Mouse (Mus musculus): ENCODE data around the gene Ptprg. TPM values are rescaled to one million over a fixed set of nuclear protein-coding genes. Genes with fewer than 3 reads are reported as not detected.

Ptprg gene
- total and polyA plus RNA-seq, 3 experiments = not detected

DNA sequence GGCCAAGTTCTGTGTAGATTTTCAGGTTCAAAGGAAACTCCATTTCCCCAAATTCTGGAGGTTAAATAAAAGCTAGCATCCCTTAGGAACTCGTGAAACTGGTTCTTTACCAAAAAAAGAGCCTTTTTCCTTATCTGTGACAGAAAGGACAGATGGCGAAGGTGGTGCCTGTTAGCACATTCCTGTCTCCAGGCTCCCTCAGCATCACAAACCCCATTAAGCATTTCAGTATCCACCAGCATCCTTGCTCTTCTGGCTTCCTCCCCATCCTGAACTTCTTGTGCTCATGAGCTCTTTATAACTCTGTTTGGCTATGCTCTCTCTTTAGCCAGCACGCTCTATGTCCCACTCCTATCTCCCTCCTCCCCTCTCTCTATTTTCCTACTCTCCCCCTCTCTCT, 486.4 kb downstream of the Ptprg start (continued):
- no peak for TF ChIP-seq ELF1 (IDR thresholded peaks at IDR 0.05; ENCODE audit: low read depth, low read length)
- no peak for TF ChIP-seq TCF12 (IDR thresholded peaks at IDR 0.05; ENCODE audit: low read depth, low read length)
- no peak for TF ChIP-seq ZKSCAN1 (IDR thresholded peaks at IDR 0.05; ENCODE audit: low read depth, low read length)

GRCm38 (mm10) chr14:12041566-12041965, 488.2 kb downstream of the Ptprg start:
- Histone ChIP-seq H3K79me2 (ENCODE audit: control insufficient read depth, insufficient read depth, low read length, poor library complexity) (no peaks in the 10 kb centered on the region), H3K9ac (ENCODE audit: control insufficient read depth, low read depth, low read length, poor library complexity, severe bottlenecking) (no peak overlapping the region), H3K4me1 (ENCODE audit: control insufficient read depth in 1 of 2, insufficient read depth in 2 of 2, low read length in 2 of 2) (no peaks in the 10 kb centered on the region), H3K9me3 (replicated peaks; ENCODE audit: insufficient read depth, low read length) (no peaks in the 10 kb centered on the region), H3K4me3 (ENCODE audit: control insufficient read depth in 1 of 2, insufficient read depth in 1 of 2, low read depth in 2 of 2, low read length in 2 of 2) (no peak overlapping the region), H3K27ac (ENCODE audit: control insufficient read depth, low read depth, low read length) (no peak overlapping the region), H3K36me3 (ENCODE audit: control insufficient read depth in 1 of 2, insufficient read depth in 2 of 2, low read length in 2 of 2) (no peaks in the 10 kb centered on the region), H3K27me3 (ENCODE audit: control insufficient read depth in 1 of 2, insufficient read depth in 2 of 2, low read length in 2 of 2) (no peaks in the 10 kb centered on the region)
- no peak for DNase-seq (ENCODE audit: low read depth, low spot score)
- TF ChIP-seq TCF12 (IDR thresholded peaks at IDR 0.05; ENCODE audit: low read depth, low read length) = no peak
- TF ChIP-seq MXI1 (IDR thresholded peaks at IDR 0.05; ENCODE audit: low read depth, low read length) = no peak
- TF ChIP-seq SMC3 (IDR thresholded peaks at IDR 0.05; ENCODE audit: low read depth, low read length) = no peak
- no peak for TF ChIP-seq EP300 (IDR thresholded peaks at IDR 0.05; ENCODE audit: low read depth in 1 of 2, low read length in 2 of 2)
- TF ChIP-seq USF1 (IDR thresholded peaks at IDR 0.05; ENCODE audit: low read depth, low read length) = no peak
- no peak for TF ChIP-seq POLR2A (IDR thresholded peaks at IDR 0.05; ENCODE audit: control insufficient read depth in 1 of 2, insufficient read depth in 1 of 2, low read depth in 1 of 2, low read length in 2 of 2, poor library complexity in 1 of 2)
- TF ChIP-seq MYC (IDR thresholded peaks at IDR 0.05; ENCODE audit: low read depth, low read length) = no peak
- no peak for TF ChIP-seq MAZ (IDR thresholded peaks at IDR 0.05; ENCODE audit: low read depth, low read length)
- TF ChIP-seq UBTF (IDR thresholded peaks at IDR 0.05; ENCODE audit: borderline replicate concordance, insufficient read depth, low read depth, low read length) = no peak
- no peak for TF ChIP-seq HCFC1 (IDR thresholded peaks at IDR 0.05; ENCODE audit: low read depth, low read length)
- TF ChIP-seq MEF2A (IDR thresholded peaks at IDR 0.05; ENCODE audit: extremely low read depth, insufficient replicate concordance, low read depth, low read length, poor library complexity, severe bottlenecking) = no peak
- TF ChIP-seq CHD1 (IDR thresholded peaks at IDR 0.05; ENCODE audit: low read depth, low read length) = no peak
- no peak for TF ChIP-seq RAD21 (IDR thresholded peaks at IDR 0.05; ENCODE audit: low read depth, low read length)
- TF ChIP-seq CTCF (IDR thresholded peaks at IDR 0.05 in 2 of 3, conservative IDR thresholded peaks at IDR 0.05 in 1 of 3; ENCODE audit: control insufficient read depth in 1 of 3, insufficient read depth in 1 of 3, low read depth in 2 of 3, low read length in 3 of 3, poor library complexity in 1 of 3, severe bottlenecking in 1 of 3) = no peak

DNA sequence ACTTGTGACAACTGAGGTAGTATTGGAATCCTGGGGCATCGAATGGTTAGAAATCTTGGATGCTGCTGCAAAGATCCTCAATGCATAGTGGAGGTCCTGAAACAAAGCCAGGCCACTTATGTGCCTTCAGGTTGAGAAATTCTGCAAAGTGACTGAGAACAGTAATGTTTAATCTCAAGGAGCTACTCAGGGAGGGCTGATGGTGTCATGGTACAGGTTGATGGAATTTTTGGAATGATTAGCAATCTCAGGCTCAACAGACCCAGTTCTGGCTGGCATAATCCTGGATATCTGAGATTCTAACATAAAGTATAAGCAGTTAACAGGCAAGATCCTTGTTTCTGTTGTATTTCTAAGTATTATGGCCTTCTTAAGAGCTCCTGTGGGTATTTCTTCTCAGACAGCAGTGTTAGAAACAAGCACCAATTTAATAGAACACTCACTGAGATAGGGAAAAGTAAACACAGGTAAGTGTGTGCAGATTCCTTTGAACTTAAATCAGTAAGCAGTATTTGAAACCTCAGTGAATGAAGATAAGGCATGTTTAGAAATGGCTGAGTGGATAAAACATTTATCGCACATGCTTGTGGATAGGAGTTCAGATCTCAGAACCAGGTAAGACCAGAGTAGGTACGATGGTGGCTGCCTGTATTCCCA, 493.0 kb downstream of the Ptprg start:
- Histone ChIP-seq H3K36me3 (ENCODE audit: control insufficient read depth in 1 of 2, insufficient read depth in 2 of 2, low read length in 2 of 2) (no peaks in the 10 kb centered on the region), H3K27ac (ENCODE audit: control insufficient read depth, low read depth, low read length) (no peak overlapping the region), H3K9ac (ENCODE audit: control insufficient read depth, low read depth, low read length, poor library complexity, severe bottlenecking) (no peak overlapping the region), H3K27me3 (ENCODE audit: control insufficient read depth in 1 of 2, insufficient read depth in 2 of 2, low read length in 2 of 2) (no peaks in the 10 kb centered on the region), H3K79me2 (ENCODE audit: control insufficient read depth, insufficient read depth, low read length, poor library complexity) (no peaks in the 10 kb centered on the region), H3K4me1 (ENCODE audit: control insufficient read depth in 1 of 2, insufficient read depth in 2 of 2, low read length in 2 of 2) (no peaks in the 10 kb centered on the region), H3K9me3 (replicated peaks; ENCODE audit: insufficient read depth, low read length) (no peaks in the 10 kb centered on the region), H3K4me3 (ENCODE audit: control insufficient read depth in 1 of 2, insufficient read depth in 1 of 2, low read depth in 2 of 2, low read length in 2 of 2) (no peak overlapping the region)
- no peak for DNase-seq (ENCODE audit: low read depth, low spot score)
- TF ChIP-seq RAD21 (IDR thresholded peaks at IDR 0.05; ENCODE audit: low read depth, low read length) (no peak), MYB (IDR thresholded peaks at IDR 0.05; ENCODE audit: low read depth, low read length) (no peak), TBP (IDR thresholded peaks at IDR 0.05; ENCODE audit: low read depth, low read length) (no peak), POLR2AphosphoS5 (IDR thresholded peaks at IDR 0.05; ENCODE audit: borderline replicate concordance, low read depth, low read length) (no peak), KAT2A (conservative IDR thresholded peaks at IDR 0.05; ENCODE audit: low read depth, low read length) (no peak), CTCF (IDR thresholded peaks at IDR 0.05 in 2 of 3, conservative IDR thresholded peaks at IDR 0.05 in 1 of 3; ENCODE audit: control insufficient read depth in 1 of 3, insufficient read depth in 1 of 3, low read depth in 2 of 3, low read length in 3 of 3, poor library complexity in 1 of 3, severe bottlenecking in 1 of 3) (no peak), TCF12 (IDR thresholded peaks at IDR 0.05; ENCODE audit: low read depth, low read length) (no peak), ZKSCAN1 (IDR thresholded peaks at IDR 0.05; ENCODE audit: low read depth, low read length) (no peak), USF2 (IDR thresholded peaks at IDR 0.05; ENCODE audit: borderline replicate concordance in 1 of 2, insufficient read depth in 1 of 2, low read depth in 1 of 2, low read length in 2 of 2) (no peak), E2F4 (IDR thresholded peaks at IDR 0.05; ENCODE audit: borderline replicate concordance, low read depth, low read length) (no peak), POLR2AphosphoS2 (IDR thresholded peaks at IDR 0.05; ENCODE audit: low read length) (no peak)
